Mouse (Mus musculus): ENCODE results near the gene Ninj1. TPM values are rescaled to one million over a fixed set of nuclear protein-coding genes. Genes with fewer than 3 reads are reported as not detected.

The Ninj1 gene
- polyA plus RNA-seq, 1 experiment from 2014 or later, result 63.3 TPM

- peak overlapping the region; percentile 49 for H3K27ac ChIP-seq (ENCODE audit: low read length)
- ATAC-seq, result peak; percentile 82
- H3K27me3 ChIP-seq (replicated peaks; ENCODE audit: control insufficient read depth, insufficient read depth, low read length), result peaks cover 14% of the 10 kb centered on the region
Observed at GRCm38 (mm10) chr13:49147007-49147857, 40.1 kb upstream of the Ninj1 start.

GRCm38 (mm10) chr13:49147858-49148226, 39.4 kb upstream of the Ninj1 start, which contains the start of gene Wnk2:
Gene Wnk2, minus strand, starts transcription at chr13:49148014.
- peak; percentile 83 for ATAC-seq
- H3K27me3 ChIP-seq (replicated peaks; ENCODE audit: control insufficient read depth, insufficient read depth, low read length), result peaks cover 14% of the 10 kb centered on the region
- no peaks in the 10 kb centered on the region for H3K36me3 ChIP-seq (ENCODE audit: control insufficient read depth, insufficient read depth, low read length)
- H3K4me1 ChIP-seq (ENCODE audit: control insufficient read depth, insufficient read depth, low read length), result peaks cover 24% of the 10 kb centered on the region
- WGBS, result 2% methylated on average over 42 of the region's 43 CpGs
- H3K4me2 ChIP-seq (ENCODE audit: low read depth, low read length), result peak within 1 kb of the TSS; percentile 95
- H3K4me3 ChIP-seq (ENCODE audit: low read length), result peak within 1 kb of the TSS; percentile 78
- H3K27ac ChIP-seq (ENCODE audit: low read length), result peak within 1 kb of the TSS; percentile 49
- no peaks in the 10 kb centered on the region for H3K9me3 ChIP-seq (ENCODE audit: control insufficient read depth, low read length)
- H3K9ac ChIP-seq (ENCODE audit: low read depth, low read length), result peak within 1 kb of the TSS; percentile 82

More at GRCm38 (mm10) chr13:49147007-49147857, 40.1 kb upstream of the Ninj1 start:
- peaks cover 24% of the 10 kb centered on the region for H3K4me1 ChIP-seq (ENCODE audit: control insufficient read depth, insufficient read depth, low read length)
- H3K9me3 ChIP-seq (ENCODE audit: control insufficient read depth, low read length), result no peaks in the 10 kb centered on the region
- WGBS, result under 1% methylated on average over 98 of the region's 98 CpGs
- peak overlapping the region; percentile 78 for H3K4me3 ChIP-seq (ENCODE audit: low read length)
- peak overlapping the region; percentile 95 for H3K4me2 ChIP-seq (ENCODE audit: low read depth, low read length)
- peak overlapping the region; percentile 82 for H3K9ac ChIP-seq (ENCODE audit: low read depth, low read length)
- no peaks in the 10 kb centered on the region for H3K36me3 ChIP-seq (ENCODE audit: control insufficient read depth, insufficient read depth, low read length)

- no peak overlapping the region for H3K27ac ChIP-seq (ENCODE audit: low read length)
- no peak overlapping the region for H3K9ac ChIP-seq (ENCODE audit: low read depth, low read length)
- H3K36me3 ChIP-seq (ENCODE audit: control insufficient read depth, insufficient read depth, low read length), result no peaks in the 10 kb centered on the region
- peaks cover 14% of the 10 kb centered on the region for H3K27me3 ChIP-seq (replicated peaks; ENCODE audit: control insufficient read depth, insufficient read depth, low read length)
- ATAC-seq, result no peak
- H3K4me2 ChIP-seq (ENCODE audit: low read depth, low read length), result no peak overlapping the region
- 83% methylated on average over 4 of the region's 4 CpGs for WGBS
- no peak overlapping the region for H3K4me3 ChIP-seq (ENCODE audit: low read length)
- no peaks in the 10 kb centered on the region for H3K9me3 ChIP-seq (ENCODE audit: control insufficient read depth, low read length)
- peaks cover 26% of the 10 kb centered on the region for H3K4me1 ChIP-seq (ENCODE audit: control insufficient read depth, insufficient read depth, low read length)
Observed at GRCm38 (mm10) chr13:49148687-49149086, 38.6 kb upstream of the Ninj1 start.

- ATAC-seq, result no peak
- 49% methylated on average over 10 of the region's 10 CpGs for WGBS
- peaks cover 8% of the 10 kb centered on the region for H3K4me1 ChIP-seq (ENCODE audit: control insufficient read depth, insufficient read depth, low read length)
- H3K9me3 ChIP-seq (ENCODE audit: control insufficient read depth, low read length), result 0 out of 2 replicates have a peak, but pooled peaks cover 3% of the 10 kb centered on the region
- no peak overlapping the region for H3K27ac ChIP-seq (ENCODE audit: low read length)
- H3K27me3 ChIP-seq (replicated peaks; ENCODE audit: control insufficient read depth, insufficient read depth, low read length), result peaks cover 4% of the 10 kb centered on the region; the same call in 1 of the 2 replicates
- H3K4me3 ChIP-seq (ENCODE audit: low read length), result no peak overlapping the region
- peak overlapping the region; percentile 10; the same call in 1 of the 2 replicates for H3K4me2 ChIP-seq (ENCODE audit: low read depth, low read length)
- H3K9ac ChIP-seq (ENCODE audit: low read depth, low read length), result 0 out of 2 replicates have a peak overlapping the region, but pooled peaks have one; percentile 35
- H3K36me3 ChIP-seq (ENCODE audit: control insufficient read depth, insufficient read depth, low read length), result no peaks in the 10 kb centered on the region
Observed at GRCm38 (mm10) chr13:49154028-49154427, 33.3 kb upstream of the Ninj1 start.

GRCm38 (mm10) chr13:49154621-49155020, 32.7 kb upstream of the Ninj1 start:
- H3K27ac ChIP-seq (ENCODE audit: low read length), result no peak overlapping the region
- 46% methylated on average over 7 of the region's 7 CpGs for WGBS
- H3K4me2 ChIP-seq (ENCODE audit: low read depth, low read length), result no peak overlapping the region

GRCm38 (mm10) chr13:49156645-49157044, 30.6 kb upstream of the Ninj1 start:
- Histone ChIP-seq H3K36me3 (ENCODE audit: control insufficient read depth, insufficient read depth, low read length) (no peaks in the 10 kb centered on the region), H3K4me1 (ENCODE audit: control insufficient read depth, insufficient read depth, low read length) (peaks cover 10% of the 10 kb centered on the region), H3K27me3 (replicated peaks; ENCODE audit: control insufficient read depth, insufficient read depth, low read length) (no peaks in the 10 kb centered on the region), H3K9me3 (ENCODE audit: control insufficient read depth, low read length) (0 out of 2 replicates have a peak, but pooled peaks cover 3% of the 10 kb centered on the region), H3K9ac (ENCODE audit: low read depth, low read length) (no peak overlapping the region), H3K4me3 (ENCODE audit: low read length) (no peak overlapping the region), H3K4me2 (ENCODE audit: low read depth, low read length) (no peak overlapping the region), H3K27ac (ENCODE audit: low read length) (no peak overlapping the region)
- WGBS, result 76% methylated on average over 4 of the region's 4 CpGs
- ATAC-seq, result no peak

More at GRCm38 (mm10) chr13:49154621-49155020, 32.7 kb upstream of the Ninj1 start:
- H3K9me3 ChIP-seq (ENCODE audit: control insufficient read depth, low read length), result 0 out of 2 replicates have a peak, but pooled peaks cover 3% of the 10 kb centered on the region
- no peaks in the 10 kb centered on the region for H3K27me3 ChIP-seq (replicated peaks; ENCODE audit: control insufficient read depth, insufficient read depth, low read length)
- H3K9ac ChIP-seq (ENCODE audit: low read depth, low read length), result no peak overlapping the region
- H3K4me1 ChIP-seq (ENCODE audit: control insufficient read depth, insufficient read depth, low read length), result peaks cover 8% of the 10 kb centered on the region
- H3K36me3 ChIP-seq (ENCODE audit: control insufficient read depth, insufficient read depth, low read length), result no peaks in the 10 kb centered on the region
- ATAC-seq, result no peak
- no peak overlapping the region for H3K4me3 ChIP-seq (ENCODE audit: low read length)

- no peak for ATAC-seq
- WGBS, result 67% methylated on average over 10 of the region's 10 CpGs
- H3K27me3 ChIP-seq (replicated peaks; ENCODE audit: control insufficient read depth, insufficient read depth, low read length), result no peaks in the 10 kb centered on the region
- peaks cover 11% of the 10 kb centered on the region for H3K4me1 ChIP-seq (ENCODE audit: control insufficient read depth, insufficient read depth, low read length)
- 0 out of 2 replicates have a peak, but pooled peaks cover 3% of the 10 kb centered on the region for H3K9me3 ChIP-seq (ENCODE audit: control insufficient read depth, low read length)
- no peak overlapping the region for H3K9ac ChIP-seq (ENCODE audit: low read depth, low read length)
- no peak overlapping the region for H3K4me3 ChIP-seq (ENCODE audit: low read length)
- H3K36me3 ChIP-seq (ENCODE audit: control insufficient read depth, insufficient read depth, low read length), result no peaks in the 10 kb centered on the region
- no peak overlapping the region for H3K27ac ChIP-seq (ENCODE audit: low read length)
- no peak overlapping the region for H3K4me2 ChIP-seq (ENCODE audit: low read depth, low read length)
Observed at GRCm38 (mm10) chr13:49158040-49158713, 29.1 kb upstream of the Ninj1 start.

GRCm38 (mm10) chr13:49161236-49161635, 26.0 kb upstream of the Ninj1 start:
- WGBS, result 56% methylated on average over 2 of the region's 2 CpGs
- Histone ChIP-seq H3K4me1 (ENCODE audit: control insufficient read depth, insufficient read depth, low read length) (peaks cover 10% of the 10 kb centered on the region; the same call in 1 of the 2 replicates), H3K4me2 (ENCODE audit: low read depth, low read length) (no peak overlapping the region), H3K27ac (ENCODE audit: low read length) (no peak overlapping the region), H3K9me3 (ENCODE audit: control insufficient read depth, low read length) (0 out of 2 replicates have a peak, but pooled peaks cover 3% of the 10 kb centered on the region), H3K4me3 (ENCODE audit: low read length) (no peak overlapping the region), H3K36me3 (ENCODE audit: control insufficient read depth, insufficient read depth, low read length) (no peaks in the 10 kb centered on the region), H3K27me3 (replicated peaks; ENCODE audit: control insufficient read depth, insufficient read depth, low read length) (no peaks in the 10 kb centered on the region), H3K9ac (ENCODE audit: low read depth, low read length) (no peak overlapping the region)
- no peak for ATAC-seq

GRCm38 (mm10) chr13:49162722-49163121, 24.6 kb upstream of the Ninj1 start:
- Histone ChIP-seq H3K9ac (ENCODE audit: low read depth, low read length) (no peak overlapping the region), H3K4me2 (ENCODE audit: low read depth, low read length) (no peak overlapping the region), H3K4me3 (ENCODE audit: low read length) (no peak overlapping the region), H3K27me3 (replicated peaks; ENCODE audit: control insufficient read depth, insufficient read depth, low read length) (no peaks in the 10 kb centered on the region), H3K27ac (ENCODE audit: low read length) (no peak overlapping the region), H3K4me1 (ENCODE audit: control insufficient read depth, insufficient read depth, low read length) (peaks cover 10% of the 10 kb centered on the region; the same call in 1 of the 2 replicates), H3K9me3 (ENCODE audit: control insufficient read depth, low read length) (no peaks in the 10 kb centered on the region), H3K36me3 (ENCODE audit: control insufficient read depth, insufficient read depth, low read length) (no peaks in the 10 kb centered on the region)
- no peak for ATAC-seq
- WGBS, result 48% methylated on average over 4 of the region's 4 CpGs
